Mouse (Mus musculus) embryonic facial prominence, embryonic 12.5 days (tissue): ENCODE data around the gene Aes. TPM values are rescaled to one million over a fixed set of nuclear protein-coding genes. Genes with fewer than 3 reads are reported as not detected.

Experiments
- ATAC-seq: fragments of 200-750 bp; cut with Nextera tagmentation; 2 replicates; pipeline ENCODE4 v1.8.0; 2017; ENCODE audit not compliant: insufficient number of reproducible peaks, insufficient read depth, low FRiP score, low TSS enrichment
- H3K27ac ChIP-seq: fragments of 300-500 bp; sonication (generic); 2 replicates; pipeline ENCODE4 v1.5.1; 2016; ENCODE audit warnings: mild to moderate bottlenecking
- H3K27me3 ChIP-seq: fragments of 300-500 bp; sonication (generic); 2 replicates; pipeline ENCODE4 v1.6.1; 2016; ENCODE audit warnings: mild to moderate bottlenecking, moderate library complexity
- H3K36me3 ChIP-seq: fragments of 300-500 bp; sonication (generic); 2 replicates; pipeline ENCODE4 v1.6.1; 2016; ENCODE audit warnings: mild to moderate bottlenecking
- H3K4me1 ChIP-seq: fragments of 300-500 bp; sonication (generic); 2 replicates; pipeline ENCODE4 v1.6.1; 2016
- H3K4me2 ChIP-seq: fragments of 300-500 bp; sonication (generic); replicated peaks from 2 replicates; pipeline ENCODE4 v1.6.1; 2016; ENCODE audit warnings: mild to moderate bottlenecking, moderate library complexity
- H3K4me3 ChIP-seq: fragments of 300-500 bp; sonication (generic); 2 replicates; pipeline ENCODE4 v1.5.1; 2016; ENCODE audit warnings: mild to moderate bottlenecking
- H3K9ac ChIP-seq: fragments of 300-500 bp; sonication (generic); 2 replicates; pipeline ENCODE4 v1.6.1; 2016; ENCODE audit warnings: mild to moderate bottlenecking, moderate library complexity
- H3K9me3 ChIP-seq: fragments of 300-500 bp; sonication (generic); 2 replicates; pipeline ENCODE4 v1.6.1; 2016; ENCODE audit warnings: mild to moderate bottlenecking, moderate library complexity
- WGBS: fragments of 180-500 bp; shearing (Covaris S2); methylation state at CpG from one replicate; pipeline ENCODE4 v1.1.7; 2016; 5-methylcytosine and 5-hydroxymethylcytosine counted together
- polyA plus RNA-seq: library from polyadenylated mRNA; unstranded; fragments of >200 nt; fragmentation: Nextera tagmentation; extraction: Ambion mirVana; gene quantifications from 2 replicates; pipeline ENCODE4 v1.2.1, GENCODE M21; 2016

Aes gene
- polyA plus RNA-seq, 1 experiment from 2014 or later, result 523 TPM

- H3K36me3 ChIP-seq, result 0 out of 2 replicates have a peak, but pooled peaks cover 6% of the 10 kb centered on the region
- no peak overlapping the region for H3K27ac ChIP-seq
- WGBS, result 85% methylated on average over 5 of the region's 5 CpGs
- no peak overlapping the region for H3K9ac ChIP-seq
- H3K27me3 ChIP-seq, result no peaks in the 10 kb centered on the region
- no peaks in the 10 kb centered on the region for H3K9me3 ChIP-seq
- no peak overlapping the region for H3K4me3 ChIP-seq
- ATAC-seq, result no peak
- no peak overlapping the region for H3K4me2 ChIP-seq
- H3K4me1 ChIP-seq, result peaks cover 21% of the 10 kb centered on the region
Measured at GRCm38 (mm10) chr10:81546332-81546731, 13.0 kb upstream of the Aes start.

GRCm38 (mm10) chr10:81546788-81547571, 12.3 kb upstream of the Aes start:
- Histone ChIP-seq H3K4me3 (no peak overlapping the region), H3K4me2 (no peak overlapping the region; the same call in 1 of the 2 replicates), H3K27me3 (no peaks in the 10 kb centered on the region), H3K27ac (no peak overlapping the region), H3K36me3 (0 out of 2 replicates have a peak, but pooled peaks cover 6% of the 10 kb centered on the region), H3K4me1 (peaks cover 24% of the 10 kb centered on the region), H3K9ac (0 out of 2 replicates have a peak overlapping the region, but pooled peaks have one; percentile 29), H3K9me3 (no peaks in the 10 kb centered on the region)
- WGBS, result 90% methylated on average over 13 of the region's 13 CpGs
- no peak for ATAC-seq

DNA sequence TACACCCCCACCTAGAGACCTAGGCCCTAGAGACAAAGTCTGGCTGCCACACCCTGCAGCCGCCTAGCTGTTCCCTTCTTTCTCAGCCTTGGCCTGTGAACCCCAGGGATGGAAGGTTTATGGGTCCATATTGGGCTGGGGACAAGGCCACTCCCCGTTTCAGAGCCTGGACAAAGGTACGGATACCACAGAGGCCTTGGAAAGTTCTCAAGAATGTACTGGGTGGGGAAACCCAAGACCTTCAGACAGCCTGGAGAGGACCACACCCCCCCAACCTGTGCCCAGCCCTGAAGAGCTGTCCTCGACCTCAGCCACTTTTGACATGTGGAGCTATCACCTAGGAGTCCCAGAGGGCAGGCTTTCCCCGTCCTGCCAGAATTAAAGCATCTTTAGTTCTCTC, 10.3 kb upstream of the Aes start:
- Histone ChIP-seq H3K27ac (no peak overlapping the region), H3K27me3 (no peaks in the 10 kb centered on the region), H3K9me3 (no peaks in the 10 kb centered on the region), H3K36me3 (no peaks in the 10 kb centered on the region), H3K9ac (no peak overlapping the region), H3K4me1 (peaks cover 8% of the 10 kb centered on the region), H3K4me2 (no peak overlapping the region), H3K4me3 (no peak overlapping the region)
- 63% methylated on average over 5 of the region's 5 CpGs for WGBS
- ATAC-seq, result no peak

GRCm38 (mm10) chr10:81550257-81550656, 9.0 kb upstream of the Aes start:
- Histone ChIP-seq H3K9ac (no peak overlapping the region), H3K27me3 (no peaks in the 10 kb centered on the region), H3K27ac (no peak overlapping the region), H3K36me3 (no peaks in the 10 kb centered on the region), H3K9me3 (no peaks in the 10 kb centered on the region), H3K4me3 (no peak overlapping the region), H3K4me1 (peaks cover 4% of the 10 kb centered on the region; the same call in 1 of the 2 replicates), H3K4me2 (no peak overlapping the region)
- WGBS, result 10% methylated on average over 7 of the region's 7 CpGs
- ATAC-seq, result no peak

- no peaks in the 10 kb centered on the region for H3K36me3 ChIP-seq
- WGBS, result 5% methylated on average over 12 of the region's 12 CpGs
- H3K27ac ChIP-seq, result 0 out of 2 replicates have a peak overlapping the region, but pooled peaks have one; percentile 12
- peak; percentile 78; the same call in 1 of the 2 replicates for ATAC-seq
- no peak overlapping the region for H3K9ac ChIP-seq
- H3K4me2 ChIP-seq, result no peak overlapping the region
- H3K4me1 ChIP-seq, result peaks cover 4% of the 10 kb centered on the region; the same call in 1 of the 2 replicates
- H3K4me3 ChIP-seq, result no peak overlapping the region
- H3K9me3 ChIP-seq, result no peaks in the 10 kb centered on the region
- H3K27me3 ChIP-seq, result no peaks in the 10 kb centered on the region
Measured at GRCm38 (mm10) chr10:81551597-81552102, 7.6 kb upstream of the Aes start.

GRCm38 (mm10) chr10:81553232-81553631, 6.1 kb upstream of the Aes start:
- Histone ChIP-seq H3K27ac (no peak overlapping the region), H3K4me3 (no peak overlapping the region), H3K4me2 (no peak overlapping the region), H3K9ac (no peak overlapping the region), H3K9me3 (no peaks in the 10 kb centered on the region), H3K4me1 (peaks cover 4% of the 10 kb centered on the region; the same call in 1 of the 2 replicates), H3K36me3 (no peaks in the 10 kb centered on the region), H3K27me3 (no peaks in the 10 kb centered on the region)
- WGBS, result 89% methylated on average over 5 of the region's 5 CpGs
- ATAC-seq, result no peak

GRCm38 (mm10) chr10:81553807-81554755, 5.2 kb upstream of the Aes start:
- no peaks in the 10 kb centered on the region for H3K9me3 ChIP-seq
- no peak overlapping the region for H3K4me3 ChIP-seq
- WGBS, result 72% methylated on average over 6 of the region's 6 CpGs
- no peak overlapping the region for H3K4me2 ChIP-seq
- no peak overlapping the region for H3K27ac ChIP-seq
- no peak for ATAC-seq
- no peaks in the 10 kb centered on the region for H3K27me3 ChIP-seq
- no peaks in the 10 kb centered on the region for H3K36me3 ChIP-seq
- no peak overlapping the region for H3K9ac ChIP-seq
- peaks cover 7% of the 10 kb centered on the region; the same call in 1 of the 2 replicates for H3K4me1 ChIP-seq

- no peak for ATAC-seq
- Histone ChIP-seq H3K4me1 (peaks cover 16% of the 10 kb centered on the region), H3K9me3 (no peaks in the 10 kb centered on the region), H3K36me3 (0 out of 2 replicates have a peak, but pooled peaks cover 1% of the 10 kb centered on the region), H3K9ac (no peak overlapping the region), H3K4me3 (no peak overlapping the region), H3K27me3 (no peaks in the 10 kb centered on the region), H3K4me2 (no peak overlapping the region), H3K27ac (no peak overlapping the region)
- 78% methylated on average over 3 of the region's 3 CpGs for WGBS
Measured at GRCm38 (mm10) chr10:81556282-81556681, 3.0 kb upstream of the Aes start.

GRCm38 (mm10) chr10:81557491-81557890, 1.8 kb upstream of the Aes start:
- H3K27ac ChIP-seq, result no peak overlapping the region
- 31% methylated on average over 1 of the region's 1 CpGs for WGBS
- no peak for ATAC-seq
- H3K36me3 ChIP-seq, result peaks cover 7% of the 10 kb centered on the region
- peaks cover 21% of the 10 kb centered on the region for H3K4me1 ChIP-seq
- H3K9me3 ChIP-seq, result no peaks in the 10 kb centered on the region
- no peak overlapping the region for H3K4me2 ChIP-seq
- no peak overlapping the region for H3K4me3 ChIP-seq
- H3K27me3 ChIP-seq, result no peaks in the 10 kb centered on the region
- H3K9ac ChIP-seq, result no peak overlapping the region

DNA sequence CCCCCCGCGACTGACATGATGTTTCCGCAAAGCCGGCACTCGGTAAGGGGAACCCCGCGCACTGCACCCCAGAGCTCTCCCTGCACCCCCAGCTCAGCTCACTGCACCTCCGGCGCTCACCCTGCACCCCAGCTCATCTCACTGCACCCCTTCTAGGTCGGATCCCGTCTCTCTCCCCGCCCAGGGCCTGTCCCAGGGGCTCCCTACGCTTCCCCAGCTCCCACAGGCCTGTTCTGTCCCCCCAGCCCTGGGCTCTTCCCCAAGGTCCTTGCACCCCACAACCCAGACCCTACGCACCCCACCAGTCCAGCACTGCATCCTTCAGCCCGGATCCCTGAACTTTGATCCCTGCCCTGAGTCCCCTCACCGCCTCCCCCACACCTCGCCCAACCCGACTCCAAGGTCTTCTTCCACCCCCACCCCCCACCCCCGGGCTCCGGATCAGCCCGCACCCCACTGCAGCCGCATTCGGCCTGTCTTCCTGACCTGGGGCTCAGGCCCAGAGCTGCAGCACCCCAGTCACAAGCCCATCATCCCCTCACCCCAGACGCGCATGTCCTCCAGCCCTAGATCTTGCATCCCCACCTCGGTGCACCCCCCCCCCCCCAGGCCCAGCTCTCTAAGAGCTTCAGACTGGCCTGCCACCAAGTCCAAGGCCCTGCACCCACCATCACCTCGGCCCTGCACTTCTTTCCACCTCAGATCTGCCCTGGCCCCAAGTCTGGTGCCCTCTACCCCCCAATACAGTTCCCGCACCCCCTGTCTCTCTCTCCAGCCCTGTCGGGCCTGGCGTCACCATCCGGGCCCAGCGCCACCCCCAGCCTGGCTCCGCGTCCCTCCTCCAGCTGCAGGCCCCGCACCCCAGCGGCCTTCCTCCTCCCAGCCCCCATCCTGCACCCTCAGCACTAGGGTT, 595 bp downstream of the Aes start:
- peaks cover 15% of the 10 kb centered on the region for H3K36me3 ChIP-seq
- H3K27me3 ChIP-seq, result no peaks in the 10 kb centered on the region
- peak overlapping the region; percentile 96 for H3K4me3 ChIP-seq
- ATAC-seq, result no peak
- WGBS, result 1% methylated on average over 32 of the region's 36 CpGs
- H3K27ac ChIP-seq, result peak overlapping the region; percentile 93
- no peaks in the 10 kb centered on the region for H3K9me3 ChIP-seq
- peaks cover 45% of the 10 kb centered on the region for H3K4me1 ChIP-seq
- peak overlapping the region; percentile 91 for H3K4me2 ChIP-seq
- peak overlapping the region; percentile 98 for H3K9ac ChIP-seq
